Mouse (Mus musculus): ENCODE results near the gene Lrrc58.

Gene Lrrc58

DNA sequence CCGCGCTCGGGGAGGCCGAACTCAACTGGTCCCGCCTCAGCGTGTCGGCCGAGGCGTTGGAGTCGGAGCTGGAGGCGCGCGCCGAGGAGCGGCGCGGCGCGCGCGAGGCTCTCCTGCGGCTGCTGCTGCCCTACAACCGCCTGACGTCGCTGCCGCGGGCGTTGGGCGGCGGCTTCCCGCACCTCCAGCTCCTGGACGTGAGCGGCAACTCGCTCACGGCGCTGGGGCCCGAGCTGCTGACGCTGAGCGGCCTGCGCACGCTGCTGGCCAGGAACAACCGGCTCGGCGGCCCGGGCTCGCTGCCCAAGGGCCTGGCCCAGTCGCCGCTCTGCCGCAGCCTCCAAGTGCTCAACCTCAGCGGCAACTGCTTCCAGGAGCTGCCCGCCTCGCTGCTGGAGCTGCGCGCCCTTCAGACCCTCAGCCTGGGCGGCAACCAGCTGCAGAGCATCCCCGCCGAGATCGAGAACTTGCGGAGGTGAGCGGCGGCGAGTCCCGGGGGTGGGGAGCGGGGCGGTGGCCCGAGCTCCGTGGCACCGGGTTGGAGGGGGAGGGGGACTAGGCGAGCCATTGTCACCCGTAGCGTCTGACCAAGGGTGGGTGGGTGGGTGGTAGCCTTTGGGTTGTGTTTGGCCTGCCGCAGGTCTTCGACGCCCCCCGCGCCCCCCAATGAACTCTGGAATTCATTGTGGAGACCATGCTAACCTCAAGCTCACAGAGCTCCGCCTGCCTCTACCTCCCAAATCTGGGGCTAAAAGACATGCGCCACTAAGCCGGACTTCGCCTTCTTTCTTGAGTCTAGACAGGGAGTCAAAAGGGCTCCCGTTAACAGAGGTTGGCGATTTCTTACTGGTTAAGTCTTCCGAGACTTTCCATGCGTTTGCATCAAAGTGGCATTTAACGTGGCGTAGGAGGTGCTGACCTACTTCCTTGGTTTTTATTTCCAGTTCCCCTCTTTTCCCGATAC is 599 bp downstream of the Lrrc58 start:
- in situ Hi-C loops (cut with MboI, MseI): loop anchor here (25.0 kb wide), 1 partner anchor 1881 kb away; the partner anchor contains the start of gene Kpna1

DNA sequence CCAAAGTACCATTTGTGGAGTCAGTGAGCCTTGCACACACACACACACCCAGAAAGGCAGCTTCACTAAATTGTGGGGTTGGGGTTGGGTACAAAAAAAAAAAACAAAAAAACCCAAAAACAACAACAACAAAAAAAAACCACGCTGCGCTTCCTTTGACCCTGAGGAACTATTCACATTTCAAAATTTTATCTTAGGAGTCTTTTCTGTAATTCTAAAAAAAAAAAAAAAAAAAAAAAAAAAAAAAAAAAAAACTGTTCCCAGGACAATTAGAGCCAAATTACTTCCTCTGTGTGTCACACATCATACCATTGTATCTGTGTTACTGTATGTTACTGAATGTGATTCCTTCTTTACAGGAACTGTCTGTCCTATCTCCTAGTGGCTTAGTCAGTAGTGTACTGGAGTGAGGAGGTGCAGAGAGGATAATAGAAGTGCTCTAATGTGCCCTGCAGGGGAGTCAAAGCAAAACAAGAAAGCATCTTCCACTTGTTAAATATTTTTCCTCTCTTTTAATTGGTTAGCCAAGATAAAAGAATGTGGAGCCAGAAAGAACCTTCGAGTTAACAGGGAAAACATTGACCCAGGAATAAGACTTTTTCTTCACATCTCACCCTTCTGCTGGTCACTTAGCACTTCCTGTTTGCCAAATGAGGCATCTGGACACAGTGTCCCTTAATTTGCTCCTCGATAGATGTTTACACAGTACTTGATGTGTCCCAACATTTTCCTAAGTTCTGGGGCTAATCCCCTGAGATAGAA is 1.5 kb downstream of the Lrrc58 start:
- in situ Hi-C loops (cut with MboI, MseI): loop anchor here (25.0 kb wide), 1 partner anchor 1882 kb away; the partner anchor contains the start of gene Kpna1

DNA sequence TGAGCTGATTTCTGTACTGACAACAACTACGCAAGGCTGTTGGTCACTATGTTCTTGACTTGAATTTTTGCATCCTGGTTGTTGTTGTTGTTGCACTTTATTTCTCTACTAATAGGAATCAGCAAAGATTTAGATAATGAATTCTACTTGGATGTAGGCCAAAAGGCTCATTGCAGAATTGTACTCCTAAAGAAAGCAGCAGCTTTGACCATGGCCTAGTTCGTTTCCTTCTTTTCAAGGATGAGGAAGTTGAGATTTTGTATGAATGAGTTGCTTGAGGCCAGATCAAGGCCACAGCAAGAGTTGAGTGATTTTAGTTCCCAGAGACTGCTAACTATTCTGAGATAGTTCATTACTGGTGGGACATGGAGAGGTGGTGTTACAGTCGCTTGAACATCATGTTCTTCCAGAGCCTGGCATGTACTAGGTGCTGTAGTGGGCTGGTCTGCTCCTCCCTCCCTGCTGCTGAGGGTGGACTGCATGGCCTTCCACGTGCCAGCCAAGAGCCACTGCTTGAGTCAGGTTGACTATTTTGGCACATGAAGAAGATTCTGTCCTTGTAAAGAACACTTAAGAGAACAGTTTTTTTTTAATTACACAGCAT is 3.0 kb downstream of the Lrrc58 start:
- in situ Hi-C loops (cut with MboI, MseI): loop anchor here (25.0 kb wide), 1 partner anchor 1884 kb away; the partner anchor contains the start of gene Kpna1

DNA sequence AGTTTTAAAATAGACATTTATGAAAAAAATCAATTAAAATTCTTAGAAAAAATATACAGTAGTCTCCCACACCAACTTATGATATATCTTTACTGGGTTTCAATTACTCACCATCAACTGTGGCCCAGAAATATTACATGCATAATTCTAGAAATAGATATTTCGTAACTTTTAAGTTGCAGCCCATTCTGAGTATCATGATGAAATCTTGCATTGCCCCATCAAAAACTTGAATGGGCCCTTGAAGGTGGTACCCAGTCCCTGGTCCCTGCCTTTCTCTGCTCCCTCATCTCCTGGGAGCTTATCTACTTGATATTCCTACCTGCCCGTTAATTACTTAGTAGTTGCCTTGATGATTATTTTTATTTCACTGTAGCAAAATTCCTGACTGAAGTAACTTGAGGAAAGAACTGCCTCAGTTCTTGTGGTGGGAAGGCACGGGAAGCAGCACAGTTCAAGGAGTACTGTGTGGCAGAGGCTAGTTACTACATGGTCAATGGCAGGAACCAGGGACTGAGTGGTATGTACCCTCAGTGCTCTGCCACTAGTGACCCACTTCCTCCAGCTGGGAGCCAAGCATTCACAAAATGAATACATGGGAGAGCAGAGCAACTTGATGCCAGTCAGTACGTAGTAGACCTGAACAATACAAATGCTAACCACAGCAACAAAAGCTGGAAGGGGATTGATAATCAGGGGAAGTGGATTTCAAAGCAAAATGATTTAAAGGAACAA is 6.5 kb downstream of the Lrrc58 start:
- in situ Hi-C loops (cut with MboI, MseI): loop anchor here (25.0 kb wide), 1 partner anchor 1887 kb away; the partner anchor contains the start of gene Kpna1

DNA sequence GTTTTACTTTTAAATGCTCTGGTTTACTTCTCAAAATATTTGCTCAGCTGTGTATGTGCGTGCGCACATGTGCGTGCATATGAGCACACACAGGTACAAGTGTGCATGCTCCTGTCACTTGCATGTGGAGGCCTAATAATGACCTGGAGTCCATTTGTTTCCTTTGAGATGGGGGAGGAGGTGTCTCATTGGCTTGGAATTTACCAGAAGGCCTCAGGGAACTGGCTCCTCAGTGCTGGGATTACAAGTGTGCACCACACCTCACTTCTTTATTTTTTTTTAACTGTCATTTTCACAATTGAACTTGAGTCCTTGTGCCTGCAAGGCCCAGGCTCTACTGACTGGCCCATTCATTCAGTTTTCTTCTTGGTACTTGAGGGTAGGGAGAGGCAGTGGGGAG is 9.2 kb downstream of the Lrrc58 start:
- in situ Hi-C loops (cut with MboI, MseI): no loop called here

DNA sequence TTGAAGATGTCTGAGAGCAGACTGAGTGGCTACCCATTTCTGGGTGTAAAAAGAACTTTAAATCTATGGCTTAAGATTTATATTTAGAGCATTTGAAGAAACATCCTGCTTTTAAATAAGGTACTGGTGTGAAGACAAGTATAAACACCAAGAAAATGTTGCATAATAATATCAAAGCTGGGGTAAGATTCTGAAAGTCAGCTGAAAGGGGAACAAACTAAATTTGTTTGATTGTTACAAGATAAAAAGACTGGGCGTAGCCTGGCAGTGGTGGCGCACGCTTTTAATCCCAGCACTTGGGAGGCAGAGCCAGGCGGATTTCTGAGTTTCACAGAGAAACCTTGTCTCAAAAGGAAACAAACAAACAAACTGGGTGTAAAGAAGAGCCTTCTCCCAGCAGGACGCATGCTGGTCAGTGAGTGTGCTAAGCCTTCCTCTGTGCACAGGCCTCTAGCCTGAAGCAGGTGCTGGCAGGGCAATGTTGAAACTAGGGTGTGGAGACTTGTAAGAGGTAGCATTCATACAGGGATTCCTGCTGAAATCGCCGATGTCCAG is 10.8 kb downstream of the Lrrc58 start:
- in situ Hi-C loops (cut with MboI, MseI): no loop called here

DNA sequence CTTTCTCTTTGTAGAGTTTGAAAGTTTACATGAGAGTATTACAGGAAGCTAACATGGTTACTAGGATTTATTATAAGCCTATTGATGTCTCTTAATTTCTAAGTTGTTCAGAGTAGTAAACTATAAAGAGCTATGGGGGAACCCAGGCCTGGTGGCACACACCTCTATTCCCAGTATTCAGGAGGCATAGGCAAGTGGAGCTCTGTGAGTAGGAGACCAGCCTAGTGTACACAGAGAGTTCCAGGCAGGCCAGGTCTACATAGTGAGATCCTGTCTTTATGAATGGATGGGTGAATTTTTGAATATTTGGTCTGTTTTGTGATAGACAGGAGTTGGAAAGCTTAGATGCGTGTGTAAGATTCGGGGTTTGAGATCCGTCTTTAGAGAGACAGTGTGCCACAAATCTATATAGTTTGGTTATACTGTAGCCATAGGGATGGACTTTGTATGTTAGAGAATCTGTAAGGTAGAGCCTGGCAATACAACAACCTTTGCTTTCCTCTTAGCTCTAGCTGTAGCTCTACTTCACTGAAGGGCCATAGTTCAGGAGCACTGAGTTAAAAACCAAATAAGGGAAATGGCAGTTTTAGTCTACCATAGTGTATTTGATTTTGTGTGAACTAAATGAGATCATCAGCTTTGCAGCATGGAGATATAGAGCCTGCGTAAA is 11.7 kb downstream of the Lrrc58 start:
- in situ Hi-C loops (cut with MboI, MseI): no loop called here

DNA sequence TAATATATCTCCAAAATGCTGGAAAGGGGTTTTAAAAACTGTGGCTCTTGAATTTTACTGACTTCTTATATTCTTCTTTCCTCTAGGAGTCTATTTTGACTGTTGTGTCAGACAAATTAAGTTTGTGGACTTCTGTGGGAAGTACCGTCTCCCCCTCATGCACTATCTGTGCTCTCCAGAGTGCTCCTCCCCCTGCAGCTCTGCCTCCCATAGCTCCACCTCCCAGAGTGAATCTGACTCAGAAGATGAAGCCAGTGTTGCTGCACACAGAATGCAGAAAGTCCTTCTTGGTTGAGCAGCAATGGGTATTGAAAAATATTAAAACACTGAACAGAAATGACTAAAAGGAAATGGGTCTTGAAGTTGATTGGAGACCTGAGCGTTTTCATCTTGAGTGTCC is 13.0 kb downstream of the Lrrc58 start:
- in situ Hi-C loops (cut with MboI, MseI): no loop called here

DNA sequence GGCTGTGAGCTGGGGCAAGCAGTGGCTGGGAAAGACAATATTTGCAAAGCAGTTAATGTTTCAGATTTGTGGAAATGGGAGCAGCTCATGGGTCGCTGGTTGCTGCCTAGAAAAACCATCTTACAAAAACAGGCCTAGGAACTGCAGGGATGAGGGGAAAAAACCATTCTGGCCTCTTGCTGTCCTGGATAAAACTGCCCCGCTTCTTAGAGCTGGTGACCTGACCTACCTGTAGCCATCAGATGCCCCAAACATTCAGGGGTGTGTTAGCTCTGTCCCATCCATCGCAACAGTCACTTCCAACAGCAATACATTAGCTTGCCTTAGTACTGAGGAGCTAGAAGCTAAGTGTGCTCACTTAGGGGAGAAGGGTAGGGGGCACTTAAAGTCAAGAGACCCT is 20.8 kb downstream of the Lrrc58 start:
- in situ Hi-C loops (cut with MboI, MseI): no loop called here

DNA sequence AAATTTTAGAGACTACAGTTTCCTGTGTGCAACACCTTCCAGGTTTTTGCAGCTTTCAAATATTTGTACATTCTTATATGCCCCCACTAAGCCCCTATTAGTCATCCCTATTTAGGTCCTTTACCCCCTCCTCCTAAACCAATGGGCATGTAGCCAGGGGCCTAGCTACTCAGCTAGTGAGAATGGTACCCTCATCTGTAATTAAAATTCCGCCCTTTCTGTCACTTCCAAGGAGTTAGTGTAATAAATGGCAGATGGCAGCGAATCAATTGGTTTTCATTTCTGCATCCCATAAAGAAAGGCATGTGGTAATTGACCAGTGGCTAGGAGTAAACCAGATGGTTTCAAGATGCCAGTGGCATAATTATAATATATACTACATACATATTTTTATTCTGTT is 24.5 kb downstream of the Lrrc58 start:
- in situ Hi-C loops (cut with MboI, MseI): no loop called here

DNA sequence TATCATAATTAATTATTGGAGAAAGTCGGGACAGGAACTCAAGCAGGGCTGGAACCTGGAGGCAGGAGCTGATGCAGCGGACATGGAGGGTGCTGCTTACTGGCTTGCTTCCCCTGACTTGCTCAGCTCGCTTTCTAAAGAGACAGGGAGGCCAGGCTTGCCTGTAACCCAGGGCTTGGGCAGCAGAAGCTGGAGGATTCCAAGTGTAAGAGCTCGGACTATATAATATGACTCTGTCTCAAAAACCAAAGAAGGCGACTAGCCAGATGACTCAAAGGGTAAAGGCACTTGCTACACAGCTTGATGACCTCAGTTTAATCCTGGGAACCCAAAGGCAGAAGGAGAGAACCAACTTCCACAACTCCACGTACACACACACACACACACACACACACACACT is 25.2 kb downstream of the Lrrc58 start:
- in situ Hi-C loops (cut with MboI, MseI): no loop called here

DNA sequence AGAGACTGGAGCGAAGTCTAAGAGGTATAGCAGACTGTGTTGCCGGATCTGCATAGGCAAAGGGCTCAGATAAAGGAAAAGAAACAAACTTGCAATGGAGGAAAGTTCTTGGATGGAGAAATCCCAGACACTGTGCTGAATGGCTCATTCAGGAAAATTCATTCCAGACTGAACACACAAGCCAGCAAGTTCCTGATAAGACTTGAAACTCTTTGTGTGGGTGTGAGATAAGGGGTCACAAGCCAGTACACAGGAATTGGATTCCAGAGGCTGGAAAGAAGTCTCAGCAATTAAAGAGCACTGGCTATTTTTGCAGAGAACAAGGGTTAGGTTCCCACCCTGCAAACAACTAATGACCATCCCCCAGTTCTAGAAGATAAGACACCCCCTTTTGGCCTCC is 25.8 kb downstream of the Lrrc58 start:
- in situ Hi-C loops (cut with MboI, MseI): no loop called here

DNA sequence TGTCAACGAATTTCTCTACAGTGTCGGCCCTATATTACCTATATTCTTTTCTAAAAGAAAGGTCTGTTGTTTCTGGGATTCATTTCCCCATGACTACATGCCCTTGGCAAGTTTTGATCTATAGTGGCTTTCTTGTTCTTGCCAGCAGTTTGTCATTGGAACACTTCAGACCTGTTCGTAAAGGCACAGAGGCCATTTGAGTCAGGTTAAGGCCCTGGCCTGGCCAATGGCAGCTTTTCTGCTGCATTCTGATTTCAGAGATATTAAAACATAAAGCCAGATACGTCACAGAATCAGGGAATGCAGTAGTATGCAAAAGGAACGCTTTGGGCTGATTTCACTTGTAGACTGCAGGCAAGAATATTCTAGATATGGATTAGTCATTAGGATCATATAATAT is 30.6 kb downstream of the Lrrc58 start:
- in situ Hi-C loops (cut with MboI, MseI): no loop called here

DNA sequence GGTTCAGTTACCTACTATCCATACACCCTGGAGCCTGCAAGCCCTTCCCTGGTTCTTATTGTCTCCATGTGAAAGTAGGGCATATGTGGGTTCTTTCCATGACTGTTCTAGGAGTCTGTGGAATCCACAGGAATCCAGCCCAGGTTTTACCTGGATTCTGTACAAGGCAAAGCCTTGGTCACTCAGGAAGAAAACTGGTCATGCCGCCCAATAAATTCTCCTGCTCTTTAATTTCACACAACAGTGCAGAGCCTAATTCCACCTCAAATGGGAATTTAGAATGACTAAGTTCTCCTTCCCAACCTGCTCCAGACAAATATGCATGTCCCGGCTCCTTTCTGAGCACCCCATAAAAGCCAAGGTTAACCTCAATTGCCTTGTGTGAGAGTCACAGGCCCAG is 31.2 kb downstream of the Lrrc58 start:
- in situ Hi-C loops (cut with MboI, MseI): no loop called here

DNA sequence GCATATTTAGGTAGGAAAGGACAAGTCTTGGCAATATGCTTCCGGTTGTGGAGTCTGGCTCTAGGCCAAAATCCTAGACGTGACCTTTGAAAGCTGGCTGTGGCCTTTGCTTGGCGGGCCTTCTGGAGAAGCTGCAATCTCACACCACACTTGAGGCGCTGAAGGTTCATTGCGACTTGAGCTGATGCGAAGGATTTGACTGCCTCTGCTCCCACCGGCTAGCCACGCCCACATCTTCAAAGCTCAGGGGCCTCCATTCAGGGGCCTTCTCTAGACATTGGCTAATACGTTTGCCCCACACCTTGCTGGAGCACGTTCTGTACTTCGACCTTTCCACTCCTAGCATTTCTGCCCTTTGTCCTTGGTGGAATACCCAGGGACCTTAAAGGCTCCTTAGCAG is 33.1 kb downstream of the Lrrc58 start:
- in situ Hi-C loops (cut with MboI, MseI): no loop called here

DNA sequence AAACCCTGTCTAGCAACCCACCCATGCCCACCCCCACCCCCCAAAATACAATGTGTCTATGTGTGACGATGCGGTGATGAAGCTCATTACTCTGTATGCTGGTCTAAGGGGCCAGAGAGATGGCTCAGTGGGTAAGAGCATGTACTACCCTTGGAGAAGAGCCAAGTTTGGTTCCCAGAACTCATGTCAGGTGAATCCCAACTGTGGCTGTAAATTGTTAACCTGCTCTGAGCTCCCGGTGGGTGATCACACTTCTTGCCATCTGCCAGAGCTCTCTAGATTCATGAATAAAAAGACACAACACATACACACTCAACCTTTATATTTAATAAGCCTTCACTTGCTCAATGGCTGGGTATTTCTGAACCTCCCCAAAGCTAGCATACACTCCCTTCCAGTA is 38.3 kb downstream of the Lrrc58 start:
- in situ Hi-C loops (cut with MboI, MseI): no loop called here

DNA sequence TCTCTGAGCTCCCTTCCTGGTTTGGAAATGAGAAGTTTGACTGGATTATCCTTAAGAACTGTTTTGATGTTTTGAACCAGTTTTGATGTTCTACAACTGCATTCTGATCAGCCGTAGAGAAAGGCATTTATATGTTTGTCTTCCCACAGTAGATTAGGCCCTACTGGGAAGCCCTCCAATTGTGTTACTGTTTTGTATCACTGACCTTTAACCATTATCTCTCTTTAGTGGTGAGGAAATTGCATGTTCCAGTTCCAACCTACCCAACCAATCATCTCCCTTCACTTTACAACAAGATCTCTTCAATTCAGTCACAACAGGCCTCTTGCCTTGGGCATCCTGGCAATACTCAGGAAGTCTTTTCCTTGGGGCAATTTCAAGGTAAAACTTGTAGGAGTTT is 42.9 kb downstream of the Lrrc58 start:
- in situ Hi-C loops (cut with MboI, MseI): no loop called here

DNA sequence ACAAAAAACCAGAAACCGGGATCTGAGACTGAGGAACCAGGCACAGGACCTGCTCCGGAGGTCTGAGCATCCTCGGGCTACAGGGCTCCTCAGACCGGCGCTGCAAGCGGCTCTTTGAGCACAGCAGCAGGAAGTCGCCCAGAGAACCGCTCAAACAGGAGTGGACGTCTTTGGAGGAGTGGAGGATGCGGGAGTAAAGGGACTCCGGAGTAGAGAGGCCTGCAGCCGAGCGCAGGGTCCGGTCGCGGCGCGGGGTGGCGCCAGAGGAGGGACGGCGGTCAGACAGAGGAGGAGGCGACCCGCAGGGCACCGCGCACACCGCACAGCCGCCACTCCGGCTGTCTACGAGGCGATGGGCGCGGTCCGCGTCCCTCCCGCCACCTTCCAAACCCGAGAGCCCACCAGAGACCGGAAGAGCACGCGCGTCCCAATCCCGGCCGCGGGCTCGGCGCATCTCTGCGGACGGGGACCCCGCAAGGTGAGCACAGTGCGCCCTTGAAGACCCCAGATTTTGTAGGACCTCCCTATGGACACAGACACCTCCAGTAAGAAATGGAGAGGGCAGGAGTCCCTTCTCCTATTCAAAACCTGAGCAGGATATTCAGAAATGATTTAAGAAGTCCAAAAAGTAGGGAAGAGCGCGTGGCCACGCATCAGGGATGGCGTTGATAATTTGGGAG is 48.1 kb downstream of the Lrrc58 start, which contains the start of gene Gpr156:
Gene Gpr156, plus strand, starts transcription at position 359 of the 680 bp plus-strand sequence.
- in situ Hi-C loops (cut with MboI, MseI): no loop called here

DNA sequence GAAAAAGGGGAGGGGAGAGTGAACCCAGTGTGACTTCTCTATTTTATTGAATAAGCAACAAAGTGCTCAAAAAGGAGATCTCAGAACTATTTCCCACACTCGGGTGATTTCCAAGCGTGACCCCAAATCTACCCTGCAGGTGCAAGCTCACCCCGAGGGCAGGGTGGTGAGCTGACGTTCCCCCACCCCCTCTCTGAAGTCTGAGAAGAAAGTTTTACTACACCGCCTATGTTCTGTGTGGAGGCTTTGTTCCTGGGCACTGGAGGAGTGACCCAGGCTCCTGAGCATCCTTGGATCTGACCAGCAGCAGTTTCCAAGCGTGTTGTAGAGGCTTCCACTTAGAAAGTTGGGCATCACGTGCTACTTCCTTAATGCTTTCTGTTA is 48.6 kb downstream of the Lrrc58 start:
- in situ Hi-C loops (cut with MboI, MseI): no loop called here

DNA sequence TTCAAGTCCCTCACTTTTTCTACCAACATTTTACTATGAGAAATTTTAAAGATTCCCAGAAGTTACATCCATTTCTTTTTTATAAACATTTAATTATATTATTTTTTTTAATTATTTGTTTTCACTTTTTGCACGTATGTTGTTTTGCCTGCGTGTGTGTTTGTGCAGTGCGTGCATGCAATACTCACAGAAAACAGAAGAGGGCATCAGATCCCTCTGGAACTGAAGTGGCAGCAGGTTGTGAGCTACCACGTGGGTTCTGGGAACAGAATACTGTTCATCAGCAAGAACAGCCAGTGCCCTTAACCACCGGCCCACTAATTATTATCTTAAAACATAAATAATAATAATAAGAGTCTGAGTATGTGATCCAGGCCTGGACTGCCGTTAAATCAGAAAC is 50.8 kb downstream of the Lrrc58 start:
- in situ Hi-C loops (cut with MboI, MseI): no loop called here

Data from T-helper 2 cell (primary cell).